Mouse (Mus musculus): Measurements from ENCODE around the gene Col9a1. TPM values are rescaled to one million over a fixed set of nuclear protein-coding genes. Genes with fewer than 3 reads are reported as not detected.

The Col9a1 gene
- total RNA-seq, 2 experiments from 2014 or later: 1.8 to 1.9 TPM

GRCm38 (mm10) chr1:24257961-24258360, 80.6 kb downstream of the Col9a1 start:
- intact Hi-C loops (cut with DNase I): no loop called here
- DNase-seq (ENCODE audit: low spot score in 2 of 2): no peak

- intact Hi-C loops (cut with DNase I): no loop called here
- no peak for DNase-seq (ENCODE audit: low spot score in 2 of 2)
Observed at GRCm38 (mm10) chr1:24259419-24259818, 82.0 kb downstream of the Col9a1 start.

- intact Hi-C loops (cut with DNase I): no loop called here
- DNase-seq (ENCODE audit: low spot score in 2 of 2): no peak
Observed at GRCm38 (mm10) chr1:24261181-24261580, 83.8 kb downstream of the Col9a1 start.

- DNase-seq (ENCODE audit: low spot score in 2 of 2): no peak
- intact Hi-C loops (cut with DNase I): no loop called here
Observed at GRCm38 (mm10) chr1:24267022-24267421, 89.6 kb downstream of the Col9a1 start.

GRCm38 (mm10) chr1:24286360-24286759, 109.0 kb downstream of the Col9a1 start:
- no peak for DNase-seq (ENCODE audit: low spot score in 2 of 2)
- intact Hi-C loops (cut with DNase I): no loop called here

GRCm38 (mm10) chr1:24292515-24292914, 115.1 kb downstream of the Col9a1 start:
- intact Hi-C loops (cut with DNase I): no loop called here
- no peak for DNase-seq (ENCODE audit: low spot score in 2 of 2)

- intact Hi-C loops (cut with DNase I): no loop called here
- no peak for DNase-seq (ENCODE audit: low spot score in 2 of 2)
Observed at GRCm38 (mm10) chr1:24294979-24295942, 117.9 kb downstream of the Col9a1 start.

- no peak for DNase-seq (ENCODE audit: low spot score in 2 of 2)
- intact Hi-C loops (cut with DNase I): no loop called here
Observed at GRCm38 (mm10) chr1:24300700-24301099, 123.3 kb downstream of the Col9a1 start.

Other genes with a start within 250 kb of the Col9a1 start
- gene Sdhaf4, start 172.0 kb upstream of the Col9a1 start, total RNA-seq (2021): 10 to 100 TPM; 52.4 to 57.3 TPM
- 10 to 100 TPM; 29.0 to 29.5 TPM for gene Fam135a, start 77.3 kb upstream of the Col9a1 start, total RNA-seq (2021)

Data from left cerebral cortex, postnatal 14 days (tissue).